Mouse (Mus musculus) heart, embryonic 16.5 days (tissue): ENCODE measurements at regions not wholly inside any gene's neighbourhood (a gene's known extent, or its start where the extent isn't known, plus 50 kb on each side); places are given as distances from the start of the nearest gene placed in this dataset.

Experiments used
- ATAC-seq: fragments of 200-750 bp; cut with Nextera tagmentation; replicated peaks from 2 replicates; pipeline ENCODE4 v1.8.0; 2017; ENCODE audit warnings: moderate number of reproducible peaks; ENCODE audit not compliant: insufficient read depth, low FRiP score; ENCODE audit errors: extremely low read depth
- H3K27ac ChIP-seq: fragments of 300-500 bp; sonication (generic); 2 replicates; pipeline ENCODE4 v1.5.1; 2014; ENCODE audit warnings: mild to moderate bottlenecking, low read length, control low read depth, moderate library complexity
- H3K27me3 ChIP-seq: fragments of 300-500 bp; sonication (generic); 2 replicates; pipeline ENCODE4 v1.6.1; 2014; ENCODE audit warnings: low read length, mixed read lengths; ENCODE audit not compliant: control insufficient read depth, insufficient read depth
- H3K36me3 ChIP-seq: fragments of 300-500 bp; sonication (generic); 2 replicates; pipeline ENCODE4 v1.6.1; 2014; ENCODE audit not compliant: control insufficient read depth, insufficient read depth
- H3K4me1 ChIP-seq: fragments of 300-500 bp; sonication (generic); 2 replicates; pipeline ENCODE4 v1.6.1; 2014; ENCODE audit warnings: low read length, mixed read lengths; ENCODE audit not compliant: control insufficient read depth, insufficient read depth
- H3K4me2 ChIP-seq: fragments of 300-500 bp; sonication (generic); 2 replicates; pipeline ENCODE4 v1.6.1; 2014; ENCODE audit warnings: low read depth, mild to moderate bottlenecking, control low read depth, low read length
- H3K4me3 ChIP-seq: fragments of 300-500 bp; sonication (generic); 2 replicates; pipeline ENCODE4 v1.5.1; 2014; ENCODE audit warnings: mild to moderate bottlenecking, control low read depth, low read length
- H3K9ac ChIP-seq: fragments of 300-500 bp; sonication (generic); 2 replicates; pipeline ENCODE4 v1.6.1; 2014; ENCODE audit warnings: low read length, control low read depth
- H3K9me3 ChIP-seq: fragments of 300-500 bp; sonication (generic); replicated peaks from 2 replicates; pipeline ENCODE4 v1.6.1; 2016; ENCODE audit warnings: low read length; ENCODE audit not compliant: control insufficient read depth
- whole genome bisulfite sequencing: fragments of 180-500 bp; shearing (Covaris S2); extraction: QIAGEN DNeasy Blood & Tissue Kit; methylation state at CpG from one replicate; pipeline ENCODE4 v1.1.7; 2014; 5-methylcytosine and 5-hydroxymethylcytosine counted together

GRCm38 (mm10) chr13:103422997-103423396 is 88.7 kb upstream of the Mast4 start:
- Histone ChIP-seq H3K27ac (no peak overlapping the region), H3K9ac (no peak overlapping the region), H3K9me3 (0 out of 2 replicates have a peak, but pooled peaks cover 3% of the 10 kb centered on the region), H3K4me3 (no peak overlapping the region), H3K4me1 (no peaks in the 10 kb centered on the region), H3K27me3 (no peaks in the 10 kb centered on the region), H3K4me2 (no peak overlapping the region), H3K36me3 (no peaks in the 10 kb centered on the region)
- 87% methylated on average over 8 of the region's 8 CpGs for whole genome bisulfite sequencing
- no peak for ATAC-seq

- WGBS, result 76% methylated on average over 3 of the region's 3 CpGs
- Histone ChIP-seq H3K36me3 (no peaks in the 10 kb centered on the region), H3K4me3 (no peak overlapping the region), H3K4me1 (no peaks in the 10 kb centered on the region), H3K9me3 (0 out of 2 replicates have a peak, but pooled peaks cover 3% of the 10 kb centered on the region), H3K9ac (no peak overlapping the region), H3K4me2 (no peak overlapping the region), H3K27ac (no peak overlapping the region), H3K27me3 (no peaks in the 10 kb centered on the region)
- ATAC-seq, result no peak
These were observed 84.8 kb upstream of the Mast4 start for GRCm38 (mm10) chr13:103419146-103419545.

GRCm38 (mm10) chr13:103417256-103417655 is 83.0 kb upstream of the Mast4 start:
- H3K4me3 ChIP-seq, result no peak overlapping the region
- H3K9me3 ChIP-seq, result 0 out of 2 replicates have a peak, but pooled peaks cover 3% of the 10 kb centered on the region
- 81% methylated on average over 5 of the region's 5 CpGs for WGBS
- ATAC-seq, result no peak
- no peak overlapping the region for H3K9ac ChIP-seq
- H3K27ac ChIP-seq, result no peak overlapping the region
- no peak overlapping the region for H3K4me2 ChIP-seq
- no peaks in the 10 kb centered on the region for H3K36me3 ChIP-seq
- H3K27me3 ChIP-seq, result no peaks in the 10 kb centered on the region
- H3K4me1 ChIP-seq, result no peaks in the 10 kb centered on the region

GRCm38 (mm10) chr13:103415335-103415734 is 81.0 kb upstream of the Mast4 start:
- no peaks in the 10 kb centered on the region for H3K36me3 ChIP-seq
- no peak overlapping the region for H3K27ac ChIP-seq
- no peaks in the 10 kb centered on the region for H3K27me3 ChIP-seq
- ATAC-seq, result no peak
- H3K4me3 ChIP-seq, result no peak overlapping the region
- 74% methylated on average over 4 of the region's 4 CpGs for WGBS
- H3K9ac ChIP-seq, result no peak overlapping the region
- 0 out of 2 replicates have a peak, but pooled peaks cover 3% of the 10 kb centered on the region for H3K9me3 ChIP-seq
- H3K4me2 ChIP-seq, result no peak overlapping the region
- no peaks in the 10 kb centered on the region for H3K4me1 ChIP-seq

GRCm38 (mm10) chr13:103412566-103412965 is 78.3 kb upstream of the Mast4 start:
- Histone ChIP-seq H3K9me3 (no peaks in the 10 kb centered on the region), H3K27me3 (no peaks in the 10 kb centered on the region), H3K9ac (no peak overlapping the region), H3K36me3 (no peaks in the 10 kb centered on the region), H3K27ac (no peak overlapping the region), H3K4me3 (no peak overlapping the region), H3K4me1 (no peaks in the 10 kb centered on the region), H3K4me2 (no peak overlapping the region)
- WGBS, result 66% methylated on average over 2 of the region's 2 CpGs
- no peak for ATAC-seq

GRCm38 (mm10) chr13:103409286-103409685 is 75.0 kb upstream of the Mast4 start:
- ATAC-seq, result no peak
- no peak overlapping the region for H3K9ac ChIP-seq
- no peaks in the 10 kb centered on the region for H3K36me3 ChIP-seq
- H3K9me3 ChIP-seq, result no peaks in the 10 kb centered on the region
- no peak overlapping the region for H3K27ac ChIP-seq
- no peaks in the 10 kb centered on the region for H3K4me1 ChIP-seq
- H3K27me3 ChIP-seq, result no peaks in the 10 kb centered on the region
- 63% methylated on average over 7 of the region's 7 CpGs for WGBS
- H3K4me3 ChIP-seq, result no peak overlapping the region
- H3K4me2 ChIP-seq, result no peak overlapping the region

GRCm38 (mm10) chr13:103396526-103397020 is 62.3 kb upstream of the Mast4 start:
- Histone ChIP-seq H3K4me1 (no peaks in the 10 kb centered on the region), H3K4me3 (no peak overlapping the region), H3K27me3 (no peaks in the 10 kb centered on the region), H3K4me2 (no peak overlapping the region), H3K36me3 (no peaks in the 10 kb centered on the region), H3K27ac (no peak overlapping the region), H3K9ac (no peak overlapping the region), H3K9me3 (no peaks in the 10 kb centered on the region)
- no peak for ATAC-seq
- WGBS, result 81% methylated on average over 2 of the region's 2 CpGs

GRCm38 (mm10) chr13:103396099-103396498 is 61.8 kb upstream of the Mast4 start:
- Histone ChIP-seq H3K9me3 (no peaks in the 10 kb centered on the region), H3K27ac (no peak overlapping the region), H3K4me1 (no peaks in the 10 kb centered on the region), H3K36me3 (no peaks in the 10 kb centered on the region), H3K4me2 (no peak overlapping the region), H3K4me3 (no peak overlapping the region), H3K27me3 (no peaks in the 10 kb centered on the region), H3K9ac (no peak overlapping the region)
- WGBS, result 58% methylated on average over 9 of the region's 9 CpGs
- ATAC-seq, result no peak

- Histone ChIP-seq H3K9ac (no peak overlapping the region), H3K4me1 (no peaks in the 10 kb centered on the region), H3K36me3 (no peaks in the 10 kb centered on the region), H3K27ac (no peak overlapping the region), H3K9me3 (no peaks in the 10 kb centered on the region), H3K4me2 (no peak overlapping the region), H3K27me3 (no peaks in the 10 kb centered on the region), H3K4me3 (no peak overlapping the region)
- WGBS, result 51% methylated on average over 3 of the region's 3 CpGs
- ATAC-seq, result no peak
These were observed 58.3 kb upstream of the Mast4 start for GRCm38 (mm10) chr13:103392581-103392980.
